Mouse (Mus musculus): ENCODE results near the gene Lix1.
"Not testable (repeated sequence)": the region's sequence is repeated elsewhere in the genome, so short reads cannot be mapped to it uniquely, and the experiment has no call there.

Lix1 gene

GRCm38 (mm10) chr17:17491622-17492001 lies 89.1 kb downstream of the Lix1 start:
- DNase-seq (ENCODE audit: extremely low read depth, insufficient read length, low spot score), result no peak

GRCm38 (mm10) chr17:17492116-17492515 lies 89.6 kb downstream of the Lix1 start:
- no peak for DNase-seq (ENCODE audit: extremely low read depth, insufficient read length, low spot score)

GRCm38 (mm10) chr17:17496234-17496633 lies 93.8 kb downstream of the Lix1 start:
- DNase-seq (ENCODE audit: extremely low read depth, insufficient read length, low spot score), result not testable (repeated sequence)

GRCm38 (mm10) chr17:17496730-17497129 lies 94.3 kb downstream of the Lix1 start:
- no peak for DNase-seq (ENCODE audit: extremely low read depth, insufficient read length, low spot score)

GRCm38 (mm10) chr17:17498848-17499247 lies 96.4 kb downstream of the Lix1 start:
- DNase-seq (ENCODE audit: extremely low read depth, insufficient read length, low spot score), result no peak

GRCm38 (mm10) chr17:17499278-17499677 lies 96.8 kb downstream of the Lix1 start:
- no peak for DNase-seq (ENCODE audit: extremely low read depth, insufficient read length, low spot score)

GRCm38 (mm10) chr17:17506677-17507076 lies 104.2 kb downstream of the Lix1 start:
- peak; percentile 9 for DNase-seq (ENCODE audit: extremely low read depth, insufficient read length, low spot score)
